Mouse (Mus musculus) heart, adult 2 months (tissue): ENCODE measurements around the gene Pard6b. TPM values are rescaled to one million over a fixed set of nuclear protein-coding genes. Genes with fewer than 3 reads are reported as not detected.

Experiments used
- DNase-seq, 2 experiments: peaks; one replicate each; pipeline ENCODE4 v3.0.0; 2021
- H3K27ac ChIP-seq: fragments of 200-600 bp; 2 replicates; pipeline ENCODE4 v1.8.1; 2022
- H3K27me3 ChIP-seq: fragments of 200-500 bp; 2 replicates; pipeline ENCODE4 v1.6.1; 2012; ENCODE audit warnings: mild to moderate bottlenecking, low read length, inconsistent platforms, mixed read lengths; ENCODE audit not compliant: control insufficient read depth, insufficient read depth
- H3K36me3 ChIP-seq: fragments of 200-500 bp; 2 replicates; pipeline ENCODE4 v1.6.1; 2012; ENCODE audit warnings: low read length, inconsistent platforms; ENCODE audit not compliant: control insufficient read depth, insufficient read depth
- H3K4me1 ChIP-seq: fragments of 200-500 bp; 2 replicates; pipeline ENCODE4 v1.6.1; 2011; ENCODE audit warnings: low read length; ENCODE audit not compliant: control insufficient read depth, insufficient read depth
- H3K4me3 ChIP-seq: fragments of 200-600 bp; 2 replicates; pipeline ENCODE4 v1.8.1; 2022
- H3K79me2 ChIP-seq: fragments of 200-500 bp; replicated peaks from 2 replicates; pipeline ENCODE4 v1.6.1; 2012; ENCODE audit warnings: mild to moderate bottlenecking, inconsistent platforms, low read length, moderate library complexity, mixed read lengths; ENCODE audit not compliant: control insufficient read depth, insufficient read depth
- H3K9ac ChIP-seq: fragments of 200-500 bp; 2 replicates; pipeline ENCODE4 v1.6.1; 2012; ENCODE audit warnings: low read depth, mild to moderate bottlenecking, control low read depth, inconsistent platforms, low read length, mixed read lengths
- CTCF ChIP-seq: fragments of 200-600 bp; IDR thresholded peaks from 2 replicates; pipeline ENCODE4 v1.8.1; 2022; ENCODE audit warnings: antibody characterized with exemption, mild to moderate bottlenecking, moderate library complexity
- EP300 ChIP-seq: fragments of 200-500 bp; IDR thresholded peaks from 2 replicates; pipeline ENCODE4 v1.6.1; 2011; ENCODE audit warnings: low read depth, low read length, control low read depth; ENCODE audit not compliant: insufficient read depth
- POLR2A ChIP-seq: fragments of 200-500 bp; IDR thresholded peaks from 2 replicates; pipeline ENCODE4 v1.6.1; 2011; ENCODE audit warnings: mild to moderate bottlenecking, low read depth, low read length, control low read depth; ENCODE audit not compliant: insufficient read depth
- WGBS: fragments of 180-500 bp; shearing (Covaris S2); methylation state at CpG from one replicate; pipeline ENCODE4 v1.1.7; 2018; 5-methylcytosine and 5-hydroxymethylcytosine counted together
- intact Hi-C: fragments of 180-260 bp; cut with DNase I; formaldehyde crosslinking; loops from one replicate; pipeline ENCODE4 v1.15.1; 2025
- polyA plus RNA-seq: library from polyadenylated mRNA; depleted of rRNA; stranded (reverse); fragments of >200 nt; gene quantifications from 2 replicates; pipeline ENCODE4 v1.2.3, GENCODE M21; 2012
- total RNA-seq, 2 experiments: library from RNA; stranded (reverse); gene quantifications; 2 replicates each; pipeline ENCODE4 v1.2.3; 2021

The Pard6b gene
- total and polyA plus RNA-seq, 3 experiments, result 2.0 to 2.4 (median 2.2) TPM

DNA sequence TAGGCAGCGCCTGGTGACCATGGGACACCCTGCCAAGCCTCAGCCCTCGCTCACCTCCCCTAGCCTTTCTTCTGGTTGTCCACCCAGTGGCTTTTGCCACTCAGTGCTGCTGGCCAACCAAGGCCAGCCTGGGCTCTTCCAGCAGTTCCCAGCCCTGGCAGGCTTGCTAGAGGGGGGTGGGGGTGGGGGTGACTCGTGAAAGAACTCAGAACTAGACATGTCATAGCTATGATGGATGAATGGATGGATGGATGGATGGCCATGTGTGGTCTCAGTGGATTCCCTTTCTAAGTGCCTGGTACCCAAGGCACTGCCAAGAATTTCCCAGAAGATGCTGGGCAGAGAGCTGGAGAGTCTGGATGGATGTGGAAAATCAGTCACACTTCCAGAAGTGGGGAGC is 35.0 kb downstream of the Pard6b start:
- no peak for DNase-seq
- no peak for TF ChIP-seq EP300
- TF ChIP-seq CTCF, result no peak
- TF ChIP-seq POLR2A, result no peak
- Histone ChIP-seq H3K27me3 (0 out of 2 replicates have a peak, but pooled peaks cover 2% of the 10 kb centered on the region), H3K4me3 (no peak overlapping the region), H3K9ac (no peak overlapping the region), H3K79me2 (no peaks in the 10 kb centered on the region), H3K4me1 (no peaks in the 10 kb centered on the region), H3K27ac (no peak overlapping the region), H3K36me3 (no peaks in the 10 kb centered on the region)
- 88% methylated on average over 3 of the region's 3 CpGs for WGBS
- intact Hi-C loops, result loop anchor here (10.0 kb wide), 1 partner anchor 329 kb away; no protein-coding TSS in a partner anchor

DNA sequence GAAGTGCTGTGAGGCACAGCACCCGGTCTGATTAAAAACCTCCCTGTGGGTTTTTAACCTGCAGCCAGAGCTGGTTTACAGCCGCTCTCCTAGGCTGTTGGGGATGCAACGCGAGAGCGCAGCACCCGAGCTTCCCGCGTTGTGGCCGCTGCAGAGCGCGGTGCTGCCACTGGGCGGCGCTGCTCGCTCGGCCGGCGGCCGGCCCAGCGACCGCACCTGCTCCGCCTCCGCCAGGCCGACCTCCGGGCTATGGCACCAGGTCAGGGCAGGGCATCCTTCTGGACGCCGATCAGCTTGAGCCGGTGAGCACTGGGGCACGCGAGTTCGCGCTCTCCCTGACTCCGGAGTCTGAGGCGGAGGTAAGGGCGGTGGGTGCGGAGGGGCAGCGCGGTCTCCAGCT is 36.3 kb downstream of the Pard6b start:
- intact Hi-C loops, result loop anchor here (10.0 kb wide), 1 partner anchor 328 kb away; no protein-coding TSS in a partner anchor
- 2% methylated on average over 37 of the region's 37 CpGs for WGBS
- no peaks in the 10 kb centered on the region for H3K4me1 ChIP-seq
- 0 out of 2 replicates have a peak, but pooled peaks cover 2% of the 10 kb centered on the region for H3K27me3 ChIP-seq
- DNase-seq, result peak; percentile 45 to 61
- TF ChIP-seq CTCF (peak; percentile 93), EP300 (no peak)
- peak overlapping the region; percentile 26; the same call in 1 of the 2 replicates for H3K9ac ChIP-seq
- H3K36me3 ChIP-seq, result no peaks in the 10 kb centered on the region
- no peaks in the 10 kb centered on the region for H3K79me2 ChIP-seq
- H3K4me3 ChIP-seq, result no peak overlapping the region
- H3K27ac ChIP-seq, result no peak overlapping the region

DNA sequence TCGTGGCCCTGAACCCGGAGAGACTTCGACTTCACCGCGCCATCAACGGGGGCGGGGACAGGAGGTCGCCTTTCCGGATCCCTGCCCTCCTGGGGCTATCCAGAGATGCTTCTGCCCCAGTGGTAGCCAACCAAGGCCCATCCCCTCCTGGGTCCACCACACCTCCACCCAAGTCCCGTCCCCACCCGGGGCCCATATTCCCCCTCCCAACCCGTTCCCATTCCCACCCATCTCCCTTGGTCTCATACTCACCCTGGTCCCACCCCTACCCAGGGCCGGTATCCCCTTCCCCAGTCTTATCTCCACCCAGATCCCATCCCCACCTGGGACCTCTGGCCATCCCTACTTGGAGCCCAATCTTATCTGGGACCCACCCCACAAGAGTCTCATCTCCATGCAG is 36.7 kb downstream of the Pard6b start:
- no peaks in the 10 kb centered on the region for H3K36me3 ChIP-seq
- 0 out of 2 replicates have a peak, but pooled peaks cover 2% of the 10 kb centered on the region for H3K27me3 ChIP-seq
- intact Hi-C loops, result loop anchor here (10.0 kb wide), 1 partner anchor 327 kb away; no protein-coding TSS in a partner anchor
- no peak for DNase-seq
- no peak overlapping the region for H3K4me3 ChIP-seq
- 3% methylated on average over 10 of the region's 13 CpGs for WGBS
- no peaks in the 10 kb centered on the region for H3K4me1 ChIP-seq
- H3K9ac ChIP-seq, result peak overlapping the region; percentile 26; the same call in 1 of the 2 replicates
- no peak for TF ChIP-seq EP300
- no peak for TF ChIP-seq POLR2A
- no peak for TF ChIP-seq CTCF
- no peaks in the 10 kb centered on the region for H3K79me2 ChIP-seq
- no peak overlapping the region for H3K27ac ChIP-seq

DNA sequence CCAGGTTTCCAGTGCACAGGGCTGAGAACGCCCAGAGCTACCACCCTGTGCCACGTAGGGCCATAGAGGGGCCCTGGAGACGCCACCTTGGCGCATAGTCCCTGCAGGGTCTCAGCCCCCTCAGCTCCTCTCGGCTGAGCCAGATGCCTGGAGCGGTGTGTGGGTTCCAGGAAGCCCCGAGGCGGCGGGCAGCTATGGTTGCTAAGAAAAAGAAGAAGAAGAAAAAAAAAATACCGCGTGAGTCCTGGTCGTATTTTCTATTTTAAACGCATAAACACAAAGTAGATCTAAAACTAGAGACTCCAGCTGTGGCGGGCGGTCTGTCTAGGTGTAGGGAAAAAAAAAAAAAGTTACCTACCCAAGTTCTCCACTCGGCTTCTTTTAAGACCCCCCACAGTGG is 37.2 kb downstream of the Pard6b start:
- Histone ChIP-seq H3K36me3 (no peaks in the 10 kb centered on the region), H3K79me2 (no peaks in the 10 kb centered on the region), H3K9ac (no peak overlapping the region), H3K27ac (no peak overlapping the region), H3K4me3 (no peak overlapping the region), H3K27me3 (0 out of 2 replicates have a peak, but pooled peaks cover 2% of the 10 kb centered on the region), H3K4me1 (no peaks in the 10 kb centered on the region)
- no peak for TF ChIP-seq CTCF
- intact Hi-C loops, result loop anchor here (10.0 kb wide), 1 partner anchor 327 kb away; no protein-coding TSS in a partner anchor
- WGBS, result 50% methylated on average over 16 of the region's 16 CpGs
- no peak for DNase-seq

DNA sequence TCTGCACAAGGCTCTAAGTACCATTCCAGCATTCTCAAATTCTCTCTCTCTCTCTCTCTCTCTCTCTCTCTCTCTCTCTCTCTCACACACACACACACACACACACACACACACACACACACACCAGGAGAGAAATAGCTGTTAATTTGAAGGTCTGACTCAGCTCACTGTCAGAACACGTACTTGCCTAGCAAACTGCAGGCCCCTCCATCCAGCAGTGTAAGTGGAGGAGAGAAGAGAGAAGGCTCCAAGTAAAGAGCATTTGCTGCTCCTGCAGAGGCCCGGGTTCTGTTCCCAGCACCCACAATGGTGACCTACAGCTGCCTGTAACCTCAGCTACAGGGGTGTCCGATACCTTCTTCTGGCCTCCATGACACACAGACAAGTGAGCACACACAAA is 37.7 kb downstream of the Pard6b start:
- DNase-seq, result no peak
- Histone ChIP-seq H3K79me2 (no peaks in the 10 kb centered on the region), H3K36me3 (no peaks in the 10 kb centered on the region), H3K27me3 (0 out of 2 replicates have a peak, but pooled peaks cover 2% of the 10 kb centered on the region), H3K4me3 (no peak overlapping the region), H3K9ac (no peak overlapping the region), H3K4me1 (no peaks in the 10 kb centered on the region), H3K27ac (no peak overlapping the region)
- TF ChIP-seq POLR2A, result no peak
- TF ChIP-seq EP300, result no peak
- no peak for TF ChIP-seq CTCF
- 83% methylated on average over 3 of the region's 3 CpGs for WGBS
- intact Hi-C loops, result loop anchor here (10.0 kb wide), 1 partner anchor 326 kb away; no protein-coding TSS in a partner anchor

DNA sequence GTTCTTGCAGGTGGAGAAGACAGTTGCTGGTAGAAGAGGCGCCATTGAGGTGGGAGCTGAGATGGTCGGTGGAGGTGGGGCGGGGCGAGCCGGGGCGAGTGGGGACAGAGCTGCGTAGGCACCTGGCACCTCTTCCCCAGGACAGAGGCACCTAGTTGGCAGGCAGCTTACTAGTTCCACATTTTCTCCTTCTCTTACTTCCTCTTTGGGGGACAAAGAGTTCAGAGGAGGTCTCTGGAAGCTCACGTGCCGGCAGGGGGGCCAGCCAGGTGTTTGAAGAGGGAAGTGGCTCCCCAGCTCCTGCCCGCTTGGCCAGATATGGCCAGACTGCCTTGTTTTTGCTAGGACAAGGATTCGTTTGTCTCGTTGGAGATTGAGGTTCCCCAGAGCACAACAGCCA is 38.3 kb downstream of the Pard6b start:
- intact Hi-C loops, result loop anchor here (10.0 kb wide), 1 partner anchor 326 kb away; no protein-coding TSS in a partner anchor
- Histone ChIP-seq H3K4me3 (no peak overlapping the region), H3K36me3 (no peaks in the 10 kb centered on the region), H3K79me2 (no peaks in the 10 kb centered on the region), H3K27me3 (0 out of 2 replicates have a peak, but pooled peaks cover 2% of the 10 kb centered on the region), H3K9ac (no peak overlapping the region), H3K4me1 (no peaks in the 10 kb centered on the region), H3K27ac (no peak overlapping the region)
- WGBS, result 55% methylated on average over 12 of the region's 12 CpGs
- DNase-seq, result no peak
- no peak for TF ChIP-seq CTCF
- no peak for TF ChIP-seq EP300
- no peak for TF ChIP-seq POLR2A
